Mouse (Mus musculus): ENCODE data around the gene Dnttip2. TPM values are rescaled to one million over a fixed set of nuclear protein-coding genes. Genes with fewer than 3 reads are reported as not detected.

Dnttip2 gene
- total RNA-seq, 2 experiments from 2014 or later: 121 to 148 TPM

DNA sequence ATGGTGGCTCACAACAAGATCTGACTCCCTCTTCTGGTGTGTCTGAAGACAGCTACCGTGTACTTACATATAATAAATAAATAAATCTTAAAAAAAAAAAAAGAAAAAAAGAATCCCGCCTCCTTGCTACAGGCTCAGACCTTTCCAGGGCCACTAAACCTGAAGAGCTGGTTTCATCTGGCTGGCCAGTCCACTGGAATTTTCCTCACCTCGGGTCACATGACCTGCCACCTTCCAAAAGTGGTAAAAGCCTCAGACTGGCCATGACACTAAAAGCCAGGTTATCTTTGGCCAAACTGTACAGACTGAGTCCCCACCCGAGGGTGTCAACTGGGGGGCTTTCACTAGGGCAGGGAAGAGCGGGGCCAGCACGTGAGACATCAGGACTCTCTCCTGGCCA lies 49.7 kb downstream of the Dnttip2 start:
- no peak for ATAC-seq (replicated peaks; ENCODE audit: poor library complexity)

- ATAC-seq (replicated peaks; ENCODE audit: poor library complexity): no peak
Observed at GRCm38 (mm10) chr3:122324528-122324927, 50.3 kb downstream of the Dnttip2 start.

GRCm38 (mm10) chr3:122330484-122330883 lies 56.3 kb downstream of the Dnttip2 start:
- ATAC-seq (replicated peaks; ENCODE audit: poor library complexity): no peak

- no peak for ATAC-seq (replicated peaks; ENCODE audit: poor library complexity)
Observed at GRCm38 (mm10) chr3:122333493-122333892, 59.3 kb downstream of the Dnttip2 start.

GRCm38 (mm10) chr3:122333902-122334301 lies 59.7 kb downstream of the Dnttip2 start:
- peak; percentile 49 for ATAC-seq (replicated peaks; ENCODE audit: poor library complexity)

GRCm38 (mm10) chr3:122334375-122334774 lies 60.2 kb downstream of the Dnttip2 start:
- peak; percentile 73 for ATAC-seq (replicated peaks; ENCODE audit: poor library complexity)

Other genes with a start within 250 kb of the Dnttip2 start
- gene Abca4, start 229.9 kb upstream of the Dnttip2 start, total RNA-seq (2015): 0.07 and 0.17 TPM in 2 replicates
- 0.12 and 0.30 TPM in 2 replicates for gene Abca4, start 229.9 kb upstream of the Dnttip2 start, total RNA-seq (2017)
- 171 and 190 TPM in 2 replicates for gene Gclm, start 28.8 kb upstream of the Dnttip2 start, total RNA-seq (2015)
- 37.9 and 44.2 TPM in 2 replicates for gene Gclm, start 28.8 kb upstream of the Dnttip2 start, total RNA-seq (2017)
- 1.0 and 1.6 TPM in 2 replicates for gene Bcar3, start 19.7 kb downstream of the Dnttip2 start, total RNA-seq (2015)
- 1.6 and 5.0 TPM in 2 replicates for gene Bcar3, start 19.7 kb downstream of the Dnttip2 start, total RNA-seq (2017)